Mouse (Mus musculus): Measurements from ENCODE around the gene Kctd5. TPM values are rescaled to one million over a fixed set of nuclear protein-coding genes. Genes with fewer than 3 reads are reported as not detected.

Kctd5 gene
- polyA plus RNA-seq, 1 experiment from 2014 or later = 34.3 TPM

DNA sequence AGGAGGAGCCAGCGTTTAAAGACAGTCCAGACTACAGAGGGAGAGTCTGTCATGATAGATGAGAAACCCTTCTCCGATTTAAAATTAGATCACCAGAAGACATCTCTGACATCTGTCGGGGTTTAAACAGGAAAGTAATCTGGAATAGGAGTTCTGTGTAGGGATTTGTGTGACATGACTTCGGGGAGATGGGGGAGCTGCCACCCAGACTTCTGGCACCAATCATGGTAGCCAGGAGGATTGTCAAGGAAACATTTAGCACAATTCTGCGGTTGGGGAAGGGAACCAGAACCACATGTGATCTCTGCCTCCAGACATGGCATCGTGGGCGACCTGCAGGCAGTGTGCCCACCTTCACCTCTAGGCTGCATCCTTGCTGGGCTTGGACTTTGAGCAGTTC, 43.8 kb downstream of the Kctd5 start:
- ATAC-seq (no peak), DNase-seq (ENCODE audit: low spot score) (no peak)
- 72% methylated on average over 7 of the region's 7 CpGs for WGBS
- Histone ChIP-seq H3K27me3 (replicated peaks; ENCODE audit: insufficient read depth, low read length) (no peaks in the 10 kb centered on the region), H3K27ac (ENCODE audit: low read length) (no peak overlapping the region), H3K9ac (replicated peaks; ENCODE audit: low read depth) (no peak overlapping the region), H3K9me3 (ENCODE audit: low read length) (no peaks in the 10 kb centered on the region), H3K4me1 (ENCODE audit: insufficient read depth, low read depth, low read length) (no peaks in the 10 kb centered on the region), H3K36me3 (ENCODE audit: insufficient read depth, low read length) (no peaks in the 10 kb centered on the region), H3K4me2 (replicated peaks; ENCODE audit: low read depth, low read length) (no peak overlapping the region), H3K4me3 (ENCODE audit: low read depth, low read length) (no peak overlapping the region)
- TF ChIP-seq CTCF (IDR thresholded peaks at IDR 0.05) = no peak
- no peak for TF ChIP-seq EP300 (IDR thresholded peaks at IDR 0.05)

DNA sequence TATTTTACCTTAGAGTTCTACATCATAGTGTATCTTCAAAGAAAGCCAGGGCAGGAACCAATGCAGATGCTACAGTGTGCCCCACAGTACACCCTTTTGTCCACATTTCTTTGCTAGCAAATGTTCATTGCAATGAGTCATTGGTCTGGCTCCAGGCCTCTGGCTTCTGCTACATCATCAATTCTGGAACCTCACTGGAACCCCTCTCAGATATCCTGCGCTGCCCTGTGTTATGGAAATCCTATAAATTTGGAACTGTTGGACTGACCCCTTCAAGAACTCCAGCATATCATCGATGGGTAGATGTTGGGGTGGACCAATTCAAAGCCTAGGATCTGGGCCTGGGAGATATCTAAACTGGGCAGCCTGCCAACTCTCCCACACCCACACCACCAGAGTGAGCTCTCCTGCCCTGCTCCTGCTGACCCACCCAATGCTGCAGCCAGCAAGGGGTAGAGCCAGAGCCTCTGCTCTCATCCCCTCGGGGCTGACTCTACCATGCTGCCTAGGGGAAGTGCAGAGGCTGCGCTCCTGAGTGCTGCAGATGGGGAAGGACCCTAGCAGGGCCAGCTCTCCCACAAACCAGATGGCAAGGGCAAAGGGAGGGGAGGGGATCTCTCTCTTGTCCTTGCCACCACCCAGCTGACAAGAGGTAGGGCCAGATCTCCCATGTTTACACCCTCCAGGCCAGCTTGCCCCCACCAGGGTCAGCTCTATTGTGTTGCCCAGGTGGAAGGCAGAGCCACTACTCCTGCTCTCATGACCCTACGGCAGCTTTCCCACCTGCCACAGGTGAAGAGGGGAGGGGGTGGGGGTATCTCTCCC, 51.7 kb downstream of the Kctd5 start:
- H3K9ac ChIP-seq (replicated peaks; ENCODE audit: low read depth) = no peak overlapping the region
- no peak overlapping the region for H3K4me3 ChIP-seq (ENCODE audit: low read depth, low read length)
- 50% methylated on average over 5 of the region's 5 CpGs for WGBS
- TF ChIP-seq EP300 (IDR thresholded peaks at IDR 0.05) = no peak
- TF ChIP-seq CTCF (IDR thresholded peaks at IDR 0.05) = no peak
- H3K4me1 ChIP-seq (ENCODE audit: insufficient read depth, low read depth, low read length) = no peaks in the 10 kb centered on the region; the same call in 1 of the 2 replicates
- H3K27me3 ChIP-seq (replicated peaks; ENCODE audit: insufficient read depth, low read length) = no peaks in the 10 kb centered on the region
- peak overlapping the region; percentile 73; the same call in 1 of the 2 replicates for H3K27ac ChIP-seq (ENCODE audit: low read length)
- H3K36me3 ChIP-seq (ENCODE audit: insufficient read depth, low read length) = no peaks in the 10 kb centered on the region
- peak; percentile 74 for ATAC-seq
- no peaks in the 10 kb centered on the region for H3K9me3 ChIP-seq (ENCODE audit: low read length)
- peak; percentile 58 for DNase-seq (ENCODE audit: low spot score)
- no peak overlapping the region for H3K4me2 ChIP-seq (replicated peaks; ENCODE audit: low read depth, low read length)

DNA sequence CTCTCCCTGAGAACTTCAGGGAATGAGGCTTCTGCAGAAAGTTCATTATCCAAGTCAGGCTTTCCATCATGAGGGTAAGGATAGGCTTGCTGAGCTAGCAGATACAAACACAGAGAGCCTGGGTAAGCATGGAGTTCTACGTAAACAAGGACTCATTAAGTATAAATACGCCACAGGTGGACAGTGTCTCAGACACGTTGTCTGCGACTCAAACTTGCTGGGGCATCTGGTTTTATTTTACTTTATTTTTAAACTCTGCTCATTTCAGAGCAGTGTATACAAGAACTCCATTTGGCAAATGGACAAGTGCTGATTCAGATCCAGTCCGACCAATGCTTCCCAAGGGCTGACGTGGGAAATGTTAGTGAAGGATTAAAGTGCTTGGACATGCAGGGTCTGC, 52.6 kb downstream of the Kctd5 start:
- H3K9me3 ChIP-seq (ENCODE audit: low read length) = no peaks in the 10 kb centered on the region
- DNase-seq (ENCODE audit: low spot score) (peak; percentile 79), ATAC-seq (peak; percentile 80)
- peak overlapping the region; percentile 73 for H3K27ac ChIP-seq (ENCODE audit: low read length)
- H3K4me1 ChIP-seq (ENCODE audit: insufficient read depth, low read depth, low read length) = no peaks in the 10 kb centered on the region; the same call in 1 of the 2 replicates
- no peaks in the 10 kb centered on the region for H3K27me3 ChIP-seq (replicated peaks; ENCODE audit: insufficient read depth, low read length)
- no peak overlapping the region for H3K9ac ChIP-seq (replicated peaks; ENCODE audit: low read depth)
- no peaks in the 10 kb centered on the region for H3K36me3 ChIP-seq (ENCODE audit: insufficient read depth, low read length)
- H3K4me3 ChIP-seq (ENCODE audit: low read depth, low read length) = no peak overlapping the region
- no peak overlapping the region for H3K4me2 ChIP-seq (replicated peaks; ENCODE audit: low read depth, low read length)
- WGBS = 26% methylated on average over 6 of the region's 6 CpGs
- TF ChIP-seq CTCF (IDR thresholded peaks at IDR 0.05) (no peak), EP300 (IDR thresholded peaks at IDR 0.05) (0 out of 2 replicates have a peak, but pooled peaks have one; percentile 16)

DNA sequence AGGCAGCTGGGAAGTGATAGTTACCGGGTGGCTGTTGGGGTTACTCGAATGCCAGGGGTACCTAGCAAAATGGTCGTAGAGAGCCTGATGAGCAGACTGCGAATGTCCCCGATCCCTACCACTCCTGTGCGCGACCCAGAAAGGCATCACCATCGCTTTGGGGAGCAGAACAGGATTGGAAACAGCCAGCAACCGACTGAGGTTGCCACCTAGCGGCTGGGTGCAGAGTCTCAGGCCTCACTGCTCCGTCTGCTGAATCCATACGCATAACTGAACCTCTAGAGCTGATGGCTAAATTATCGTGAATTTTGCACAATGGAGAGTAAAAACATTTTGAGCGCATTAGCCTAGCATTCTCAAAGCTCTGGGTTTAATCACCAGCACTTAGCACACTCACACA, 57.6 kb downstream of the Kctd5 start:
- DNase-seq (ENCODE audit: low spot score) (no peak), ATAC-seq (no peak)
- Histone ChIP-seq H3K4me1 (ENCODE audit: insufficient read depth, low read depth, low read length) (no peaks in the 10 kb centered on the region), H3K9me3 (ENCODE audit: low read length) (no peaks in the 10 kb centered on the region), H3K27me3 (replicated peaks; ENCODE audit: insufficient read depth, low read length) (no peaks in the 10 kb centered on the region), H3K4me3 (ENCODE audit: low read depth, low read length) (no peak overlapping the region), H3K27ac (ENCODE audit: low read length) (no peak overlapping the region), H3K9ac (replicated peaks; ENCODE audit: low read depth) (no peak overlapping the region), H3K4me2 (replicated peaks; ENCODE audit: low read depth, low read length) (no peak overlapping the region), H3K36me3 (ENCODE audit: insufficient read depth, low read length) (no peaks in the 10 kb centered on the region)
- WGBS = 36% methylated on average over 14 of the region's 14 CpGs
- TF ChIP-seq CTCF (IDR thresholded peaks at IDR 0.05) (peak; percentile 67), EP300 (IDR thresholded peaks at IDR 0.05) (no peak)

DNA sequence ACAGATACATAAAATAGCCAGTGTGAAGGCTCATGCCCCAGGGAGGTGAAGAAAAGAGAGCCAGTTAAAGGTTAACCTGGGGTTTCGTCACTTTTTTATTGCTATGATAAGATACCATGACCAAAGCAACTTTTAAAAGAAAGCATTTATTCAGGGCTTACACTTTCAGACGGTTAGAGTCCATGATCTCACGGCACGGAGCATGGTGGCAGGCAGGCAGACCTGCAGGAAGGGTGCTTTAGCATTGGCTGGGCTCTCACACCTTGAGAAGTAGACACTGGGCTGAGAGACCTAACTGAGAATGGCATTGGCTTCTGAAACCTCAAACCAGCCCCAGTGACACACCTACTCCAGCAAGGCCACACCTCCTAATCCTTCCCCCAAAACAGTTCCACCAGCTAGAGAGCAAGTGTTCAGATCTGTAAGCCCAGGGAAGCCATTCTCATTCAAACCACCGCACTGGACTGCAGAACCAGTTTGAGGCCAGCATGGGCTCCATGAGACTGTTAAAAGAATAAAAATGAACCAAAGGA, 58.8 kb downstream of the Kctd5 start:
- no peak overlapping the region for H3K9ac ChIP-seq (replicated peaks; ENCODE audit: low read depth)
- H3K27ac ChIP-seq (ENCODE audit: low read length) = no peak overlapping the region
- H3K27me3 ChIP-seq (replicated peaks; ENCODE audit: insufficient read depth, low read length) = no peaks in the 10 kb centered on the region
- no peak overlapping the region for H3K4me2 ChIP-seq (replicated peaks; ENCODE audit: low read depth, low read length)
- no peaks in the 10 kb centered on the region for H3K4me1 ChIP-seq (ENCODE audit: insufficient read depth, low read depth, low read length)
- no peak for TF ChIP-seq EP300 (IDR thresholded peaks at IDR 0.05)
- TF ChIP-seq CTCF (IDR thresholded peaks at IDR 0.05) = no peak
- ATAC-seq = no peak
- no peak overlapping the region for H3K4me3 ChIP-seq (ENCODE audit: low read depth, low read length)
- no peaks in the 10 kb centered on the region for H3K9me3 ChIP-seq (ENCODE audit: low read length)
- 67% methylated on average over 5 of the region's 5 CpGs for WGBS
- H3K36me3 ChIP-seq (ENCODE audit: insufficient read depth, low read length) = no peaks in the 10 kb centered on the region
- DNase-seq (ENCODE audit: low spot score) = no peak

DNA sequence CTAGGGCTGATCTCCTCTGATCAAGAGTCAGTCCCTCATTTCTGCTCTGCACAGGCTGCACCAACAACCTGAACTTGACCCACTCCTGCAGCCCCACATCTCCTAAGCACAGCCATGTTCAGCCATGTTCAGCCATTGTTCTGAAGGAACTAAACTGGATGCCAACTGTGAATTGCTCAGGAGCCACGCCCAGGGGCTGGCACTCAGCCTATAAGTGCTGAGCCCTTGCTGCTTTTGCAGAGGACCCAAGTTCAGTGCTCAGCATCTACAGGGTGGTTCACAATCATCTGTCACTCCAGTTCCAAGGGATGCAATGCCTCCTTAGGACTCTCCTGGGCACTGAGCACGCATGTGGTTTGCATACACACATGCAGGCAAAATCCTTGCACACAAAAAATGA, 60.4 kb downstream of the Kctd5 start:
- no peak overlapping the region for H3K9ac ChIP-seq (replicated peaks; ENCODE audit: low read depth)
- H3K27ac ChIP-seq (ENCODE audit: low read length) = no peak overlapping the region
- no peaks in the 10 kb centered on the region for H3K27me3 ChIP-seq (replicated peaks; ENCODE audit: insufficient read depth, low read length)
- H3K4me3 ChIP-seq (ENCODE audit: low read depth, low read length) = no peak overlapping the region
- 77% methylated on average over 2 of the region's 2 CpGs for WGBS
- no peak for DNase-seq (ENCODE audit: low spot score)
- H3K4me1 ChIP-seq (ENCODE audit: insufficient read depth, low read depth, low read length) = no peaks in the 10 kb centered on the region
- no peaks in the 10 kb centered on the region for H3K36me3 ChIP-seq (ENCODE audit: insufficient read depth, low read length)
- TF ChIP-seq EP300 (IDR thresholded peaks at IDR 0.05) (no peak), CTCF (IDR thresholded peaks at IDR 0.05) (no peak)
- H3K4me2 ChIP-seq (replicated peaks; ENCODE audit: low read depth, low read length) = no peak overlapping the region
- no peaks in the 10 kb centered on the region for H3K9me3 ChIP-seq (ENCODE audit: low read length)
- no peak for ATAC-seq

Data from lung, postnatal 0 days (tissue).